Mouse (Mus musculus) brain, embryonic 18.5 days (tissue): Measurements from ENCODE around the gene Rbm4.
"Not testable (repeated sequence)": the region's sequence is repeated elsewhere in the genome, so short reads cannot be mapped to it uniquely, and the experiment has no call there.

Experiments used
- DNase-seq: peaks from one replicate; pipeline ENCODE4 v3.0.0-alpha.2; 2012; ENCODE audit warnings: low read depth, low spot score

Gene Rbm4

DNA sequence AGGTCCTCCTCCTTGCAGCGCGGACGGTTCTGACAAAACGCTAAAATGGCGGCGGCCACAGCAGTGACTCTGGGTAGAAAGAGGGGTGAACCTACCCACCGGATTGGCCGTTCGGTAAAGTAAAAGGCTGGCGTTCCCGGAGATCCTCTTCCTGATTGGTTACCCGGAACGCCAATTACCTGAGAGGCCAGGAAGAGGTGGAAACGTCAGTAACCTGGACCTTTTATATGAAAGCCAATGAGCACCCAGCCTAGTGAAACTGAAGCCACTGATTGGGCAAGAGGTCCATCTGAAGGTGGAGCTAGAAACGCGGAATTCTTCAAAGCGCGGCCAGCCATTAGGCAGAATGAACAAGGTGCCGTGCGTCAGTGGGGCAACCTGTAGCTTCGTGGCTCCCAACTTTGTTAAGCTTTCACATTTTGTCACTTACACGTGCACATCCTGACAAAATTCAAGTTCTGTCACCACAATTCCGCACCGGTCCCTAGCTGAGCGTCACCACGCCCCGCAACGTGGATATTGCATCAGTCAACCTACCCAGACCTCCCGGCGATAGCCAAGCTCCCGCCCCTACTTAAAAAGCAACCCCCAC, at the start of gene Rbm4:
TSS of gene Rbm4 (minus strand) at position 71 of the 592 bp plus-strand sequence.
- peak; percentile 99 for DNase-seq

DNA sequence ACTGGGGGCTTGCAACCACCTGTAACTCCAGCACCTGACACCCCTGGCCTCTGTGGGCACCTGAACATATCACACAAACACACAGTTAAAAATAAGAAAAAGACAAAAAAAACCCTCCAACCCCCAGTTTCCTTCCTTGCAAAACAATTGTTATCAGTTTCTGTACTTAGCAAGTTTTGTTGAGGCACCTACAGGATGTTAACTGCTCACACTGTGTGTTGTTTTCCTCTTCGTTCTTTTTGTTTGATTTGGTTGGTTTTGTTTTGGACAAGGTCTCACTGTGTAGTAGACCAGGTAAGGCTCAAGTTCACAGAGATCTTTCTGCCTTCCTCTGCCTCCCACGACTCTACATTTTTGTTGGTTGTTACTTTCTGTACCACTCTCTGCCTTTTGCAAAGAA, 48.9 kb upstream of the Rbm4 start:
- no peak for DNase-seq

DNA sequence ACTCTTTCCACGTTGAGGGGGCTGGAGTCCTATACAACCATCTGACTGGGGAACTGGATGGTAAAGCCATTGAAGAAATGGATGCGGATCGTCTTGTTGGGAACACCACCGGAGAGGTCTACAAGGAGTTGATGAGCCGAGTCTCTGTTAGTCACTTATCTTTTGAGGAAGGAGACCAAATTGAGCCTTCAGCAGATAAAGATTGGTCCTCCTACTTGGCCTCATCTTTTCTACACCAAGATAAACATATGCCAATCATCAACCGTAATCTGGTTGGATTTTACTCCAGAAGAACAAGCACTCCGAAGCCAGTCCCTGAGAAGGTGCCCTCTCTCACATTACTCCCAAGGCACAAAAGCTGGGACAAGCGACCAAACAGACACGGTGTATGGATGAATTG, 47.1 kb upstream of the Rbm4 start:
- DNase-seq, result no peak

DNA sequence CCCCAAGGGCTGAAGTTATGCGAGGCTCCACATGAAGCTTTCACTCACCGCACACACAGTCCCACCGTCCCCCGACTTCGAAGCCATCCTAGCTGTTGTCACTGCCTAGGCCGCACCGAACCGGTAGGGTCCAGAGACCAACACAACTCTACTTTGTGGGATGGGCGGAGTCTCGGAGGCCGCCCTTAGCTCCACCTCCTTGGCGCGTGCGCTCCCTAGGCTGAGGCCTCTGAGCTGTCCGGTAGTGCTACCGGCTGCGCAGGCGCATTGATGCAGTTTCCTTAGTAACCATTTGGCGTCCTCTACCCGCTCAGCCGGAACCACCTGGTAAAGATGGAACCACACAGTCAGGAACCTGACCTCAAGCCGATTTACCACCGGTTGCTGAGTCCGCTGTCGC, 45.4 kb upstream of the Rbm4 start, which contains the start of the genes Ccs and Ccdc87:
TSS of gene Ccs (minus strand) at position 184 of the 400 bp plus-strand sequence.
TSS of gene Ccdc87 (plus strand) at position 218 of the 400 bp plus-strand sequence.
- DNase-seq, result peak; percentile 76

DNA sequence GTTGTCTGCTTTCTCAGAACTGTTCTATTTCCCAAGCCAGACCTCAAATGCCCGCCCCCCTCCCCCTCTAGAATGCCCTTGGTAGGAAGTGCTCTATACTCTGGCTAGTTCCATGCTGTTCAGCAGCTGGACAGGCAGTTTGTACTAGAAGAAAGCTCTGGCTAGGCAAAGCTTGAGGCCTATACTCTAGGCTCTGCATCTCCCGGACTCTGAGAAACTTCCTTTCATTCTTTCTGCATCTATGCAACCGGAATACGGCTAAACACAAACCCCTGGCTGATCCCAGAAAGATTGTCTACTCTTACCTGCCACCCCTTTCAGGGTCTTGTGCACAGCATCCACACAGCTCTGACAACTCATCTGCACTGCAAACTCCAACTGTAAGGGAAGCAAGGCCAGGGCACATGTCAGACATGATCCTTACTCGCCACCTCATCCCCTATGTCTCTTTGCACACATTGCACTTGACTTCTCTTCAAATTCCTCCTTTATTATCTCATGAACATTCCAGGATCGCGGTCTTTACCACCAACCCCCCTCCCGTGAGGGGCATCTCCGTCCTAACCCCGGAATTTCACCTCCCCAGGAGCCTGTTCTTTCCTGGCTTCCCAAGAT, 44.9 kb upstream of the Rbm4 start:
- no peak for DNase-seq

DNA sequence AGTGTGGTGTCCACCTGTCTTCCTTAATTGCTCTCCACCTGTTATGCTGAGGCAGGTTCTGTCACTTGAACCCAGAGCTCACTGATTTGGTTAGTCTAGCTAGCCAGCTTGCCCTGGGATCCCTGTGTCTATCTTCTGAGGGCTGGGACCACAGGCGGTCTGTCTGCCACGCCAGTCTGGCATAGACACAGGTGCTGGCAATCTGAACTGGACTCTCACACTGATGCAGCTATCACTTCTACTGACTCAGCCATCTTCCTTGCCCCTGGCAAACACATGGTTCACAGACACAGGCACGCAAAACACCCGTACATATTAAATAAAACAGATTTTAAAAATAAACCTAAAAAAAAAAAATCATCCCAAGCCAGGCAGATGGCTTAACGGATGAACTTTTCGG, 43.3 kb upstream of the Rbm4 start:
- no peak for DNase-seq

DNA sequence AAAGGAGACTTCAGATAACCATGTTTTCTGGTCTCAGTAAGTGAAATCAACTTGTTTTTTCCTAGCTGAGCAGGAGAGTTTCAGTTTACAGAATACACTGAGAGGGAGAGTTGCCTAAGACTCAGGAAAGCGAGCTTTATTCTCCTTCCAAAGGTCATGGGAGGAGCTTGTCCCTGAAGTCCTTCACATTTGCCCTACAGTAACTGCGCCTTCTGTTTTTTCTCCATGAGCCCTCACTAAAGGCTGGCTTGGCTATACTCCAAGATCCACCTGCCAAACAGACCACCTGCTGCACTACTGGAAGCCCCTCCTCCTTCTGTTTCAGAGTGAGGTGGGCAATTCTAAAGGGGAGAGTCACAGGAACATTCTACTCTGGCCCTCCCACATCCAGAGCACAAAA, 42.4 kb upstream of the Rbm4 start:
- DNase-seq, result no peak

DNA sequence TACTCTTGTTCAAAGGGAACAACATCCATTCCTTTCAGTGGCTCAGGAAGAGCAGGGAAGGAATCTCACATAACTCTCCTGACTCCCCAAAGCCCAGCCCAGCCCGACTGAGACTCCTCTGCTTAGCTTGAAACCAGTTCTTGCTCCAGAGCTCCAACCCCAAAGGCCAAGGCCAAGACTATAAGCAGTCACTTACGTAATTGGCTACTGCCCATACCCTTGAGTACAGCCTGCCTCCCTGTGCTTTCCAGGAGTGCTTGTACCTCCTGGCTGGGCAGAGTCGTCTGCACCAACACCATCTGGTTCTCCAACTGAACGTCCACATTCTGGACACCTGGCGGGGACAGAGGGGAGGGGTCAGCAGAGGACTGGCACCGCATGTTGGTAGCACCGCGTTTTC, 40.3 kb upstream of the Rbm4 start:
- no peak for DNase-seq

DNA sequence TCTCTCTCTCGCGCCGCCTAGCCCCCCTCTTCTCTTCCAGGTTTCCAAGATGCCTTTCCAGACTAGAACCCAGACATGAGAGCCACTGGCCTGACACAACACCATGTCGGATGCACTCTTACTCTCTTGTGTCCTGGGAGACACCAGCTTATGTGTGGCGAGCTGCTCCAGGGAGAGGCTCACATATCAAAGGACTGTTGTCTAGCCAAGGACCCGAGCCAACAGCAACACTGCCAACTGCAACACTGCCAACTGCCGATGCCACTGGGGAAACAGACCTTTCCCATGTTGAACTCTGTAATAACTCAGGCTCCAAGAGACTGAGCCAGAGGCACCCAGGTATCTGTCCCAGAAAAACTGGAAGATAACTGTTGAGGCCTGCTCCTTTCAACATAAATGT, 35.5 kb upstream of the Rbm4 start:
- DNase-seq, result no peak

DNA sequence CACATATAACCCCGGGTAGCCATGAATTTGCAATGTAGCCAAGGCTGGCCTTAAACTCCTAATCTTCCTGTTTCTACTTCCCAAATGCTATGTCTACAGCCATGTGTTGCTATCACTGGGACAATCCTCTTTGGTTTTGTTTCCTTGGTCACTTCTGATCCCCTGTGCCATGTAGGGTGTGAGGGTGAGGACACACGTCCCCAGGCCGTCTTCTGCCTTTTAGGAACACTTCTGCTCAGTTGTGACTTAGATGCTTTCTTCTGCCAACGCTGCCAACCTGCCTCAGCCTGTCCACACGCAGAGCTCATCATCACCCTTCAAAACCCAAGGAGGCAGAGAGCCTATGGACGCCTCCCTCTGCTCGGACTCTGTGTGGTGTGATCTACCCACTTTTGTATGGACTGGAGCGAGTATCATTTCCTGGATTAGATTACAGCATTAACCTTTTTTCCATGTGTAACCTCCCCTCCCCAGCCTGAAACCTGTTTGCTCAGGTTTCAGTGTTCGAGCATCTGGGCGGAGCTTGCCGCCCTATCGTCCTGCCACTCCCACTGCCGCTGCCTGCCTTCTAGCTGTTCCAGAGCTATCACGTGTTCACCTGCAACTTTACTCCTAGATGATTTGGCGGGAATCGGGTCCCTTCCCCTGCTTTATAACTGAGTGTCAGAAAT, 34.9 kb upstream of the Rbm4 start:
- DNase-seq, result no peak

DNA sequence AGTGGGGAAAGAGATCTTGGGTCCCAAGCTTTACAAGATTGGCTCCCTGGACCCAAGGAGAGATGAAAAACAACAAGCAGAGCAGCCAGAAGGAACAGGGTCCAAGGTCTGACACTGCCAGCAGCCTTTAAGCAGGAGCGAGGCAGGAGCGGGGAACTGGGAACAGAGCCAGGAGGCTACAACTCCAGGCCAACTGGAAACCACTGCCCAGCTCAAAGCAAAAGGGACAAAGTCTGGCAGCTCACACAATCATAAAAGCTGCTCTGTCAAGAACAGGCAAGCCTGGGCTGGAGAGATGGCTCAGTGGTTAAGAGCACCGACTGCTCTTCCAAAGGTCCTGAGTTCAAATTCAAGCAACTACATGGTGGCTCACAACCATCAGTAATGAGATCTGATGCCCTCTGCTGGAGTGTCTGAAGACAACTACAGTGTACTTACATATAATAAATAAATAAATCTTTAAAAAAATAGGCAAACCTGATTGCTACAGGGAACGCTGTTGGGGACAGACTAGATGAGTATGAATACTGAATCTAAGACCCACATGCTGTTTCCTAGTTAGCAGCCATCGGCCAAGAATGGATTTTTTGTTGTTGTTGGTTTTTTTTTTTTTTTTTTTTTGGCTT, 27.1 kb upstream of the Rbm4 start:
- peak; percentile 60 for DNase-seq

DNA sequence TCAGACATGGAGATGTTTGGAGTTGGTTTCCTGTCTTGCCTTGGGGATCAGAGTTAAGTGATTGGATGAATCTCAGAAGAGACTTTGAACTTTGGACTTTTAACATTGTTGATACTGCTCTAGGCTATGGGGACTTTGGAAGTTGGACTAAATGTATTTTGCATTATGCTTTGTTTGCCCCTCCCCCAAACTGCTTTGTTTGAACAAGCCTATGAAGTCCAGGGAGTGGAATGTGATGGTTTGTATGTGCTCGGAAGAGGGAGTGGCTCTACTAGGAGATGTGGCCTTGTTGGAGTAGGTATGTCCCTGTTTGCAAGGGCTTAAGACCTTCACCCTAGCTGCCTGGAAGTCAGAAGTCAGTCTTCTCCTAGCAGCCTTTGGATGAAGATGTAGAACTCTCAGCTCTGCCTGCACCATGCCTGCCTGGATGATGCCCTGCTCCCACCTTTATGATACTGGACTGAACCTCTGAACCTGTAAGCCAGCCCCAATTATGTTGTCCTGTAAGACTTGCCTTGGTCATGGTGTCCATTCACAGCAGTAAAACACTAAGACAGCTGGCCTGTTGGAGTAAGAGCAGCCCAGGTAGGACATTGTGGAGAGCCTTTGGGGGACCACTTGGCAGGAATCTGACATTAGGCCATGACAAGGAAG, 23.6 kb upstream of the Rbm4 start:
- no peak for DNase-seq

DNA sequence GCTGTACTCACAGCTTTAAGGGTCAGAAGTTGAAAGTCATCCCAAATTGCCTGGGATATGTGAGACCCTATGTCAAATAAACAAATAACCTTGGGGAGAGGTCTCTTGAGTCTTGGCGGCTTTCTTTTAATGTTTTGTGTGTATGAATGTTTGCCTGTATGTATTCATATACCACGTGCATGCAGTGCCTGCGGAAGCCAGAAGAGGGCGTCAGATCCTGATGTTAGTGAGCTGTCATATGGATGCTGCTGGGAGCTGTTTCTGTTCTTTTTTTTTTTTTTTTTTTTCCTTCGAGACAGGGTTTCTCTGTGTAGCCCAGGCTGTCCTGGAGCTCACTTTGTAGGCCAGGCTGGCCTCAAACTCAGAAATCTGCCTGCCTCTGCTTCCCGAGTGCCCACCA, 19.3 kb upstream of the Rbm4 start:
- DNase-seq, result no peak

DNA sequence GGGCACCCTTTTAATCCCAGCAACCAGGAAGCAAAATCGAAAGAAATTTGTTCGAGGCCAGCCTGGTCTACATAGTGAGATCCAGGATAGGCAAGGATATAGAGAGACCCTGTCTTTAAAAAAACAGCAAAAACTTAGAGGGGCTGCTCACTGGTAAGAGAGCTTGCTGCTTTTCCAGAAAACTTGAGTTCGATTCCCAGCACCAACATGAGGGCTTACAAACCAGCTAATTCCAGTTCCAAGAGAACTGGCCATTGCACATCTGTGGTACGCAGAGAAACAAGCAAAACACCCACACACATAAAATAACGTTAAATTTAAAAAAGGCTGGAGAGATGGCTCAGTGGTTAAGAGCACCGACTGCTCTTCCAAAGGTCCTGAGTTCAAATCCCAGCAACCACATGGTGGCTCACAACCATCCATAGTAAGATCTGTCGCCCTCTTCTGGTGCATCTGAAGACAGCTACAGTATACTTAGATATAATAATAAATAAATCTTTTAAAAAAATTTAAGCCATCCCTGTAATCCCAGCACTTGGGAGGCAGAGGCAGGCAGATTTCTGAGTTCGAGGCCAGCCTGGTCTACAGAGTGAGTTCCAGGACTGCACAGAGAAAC, 18.7 kb upstream of the Rbm4 start:
- not testable (repeated sequence) for DNase-seq

DNA sequence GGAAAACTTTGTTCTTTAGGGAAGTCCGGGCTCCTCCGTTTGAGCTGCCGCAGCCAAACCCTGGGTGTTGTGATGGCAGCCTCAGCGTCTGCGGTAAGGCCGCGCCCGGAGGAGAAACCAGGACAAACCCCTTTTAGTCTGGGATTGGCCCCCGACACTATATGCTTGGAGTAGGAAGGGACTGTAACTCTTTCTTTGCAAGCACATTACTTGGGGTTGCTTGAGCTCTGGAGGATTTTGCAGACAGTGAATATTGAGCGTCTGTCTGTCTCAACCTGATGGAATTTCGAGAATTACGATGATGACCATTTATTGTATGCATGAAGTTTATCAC, 18.2 kb upstream of the Rbm4 start:
- DNase-seq, result no peak

DNA sequence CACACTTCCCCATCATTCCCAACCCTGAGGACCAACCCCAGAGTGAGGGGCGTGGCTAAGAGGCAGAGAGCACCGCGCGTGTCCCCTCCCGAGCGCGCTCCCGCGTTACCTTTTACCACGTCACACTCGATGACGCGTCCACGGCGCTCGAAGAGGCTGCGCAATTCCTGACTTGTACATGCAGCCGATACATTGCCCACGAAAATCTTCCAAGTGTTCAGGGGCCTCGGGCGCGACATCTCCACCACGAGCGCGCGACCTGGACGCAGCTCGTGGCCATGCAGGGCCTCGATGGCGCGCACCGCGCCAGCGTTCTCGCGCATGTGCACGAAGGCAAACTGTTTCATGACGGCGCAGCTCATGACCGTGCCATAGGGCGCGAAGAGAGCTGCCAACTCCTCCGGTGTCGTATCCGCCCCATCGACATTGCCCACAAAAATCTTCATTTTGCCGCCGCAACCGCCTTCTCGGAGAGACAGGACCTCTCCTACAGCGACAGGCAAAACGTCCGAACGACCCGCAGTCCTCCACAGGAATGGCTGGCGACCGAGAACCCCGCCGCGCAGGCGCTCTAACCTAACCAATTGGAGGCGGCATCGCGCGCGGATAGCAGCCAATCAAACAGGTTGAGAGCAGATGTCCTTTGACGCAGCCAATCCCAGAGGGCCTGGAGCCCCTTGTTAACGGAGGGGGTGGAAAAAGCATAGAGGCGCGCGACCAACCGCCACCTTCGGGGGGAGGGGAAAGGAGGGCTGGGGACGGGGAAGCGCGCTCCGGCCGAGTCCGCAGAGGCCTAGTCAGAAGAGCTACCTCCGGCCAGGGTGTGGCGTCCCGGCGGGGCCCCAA, 17.6 kb upstream of the Rbm4 start, which contains the start of the genes Gm21992 and Rbm14:
TSS of gene Gm21992 (minus strand) at position 550 of the 846 bp plus-strand sequence.
TSS of gene Rbm14 (minus strand) at position 572 of the 846 bp plus-strand sequence.
- peak; percentile 98 for DNase-seq

DNA sequence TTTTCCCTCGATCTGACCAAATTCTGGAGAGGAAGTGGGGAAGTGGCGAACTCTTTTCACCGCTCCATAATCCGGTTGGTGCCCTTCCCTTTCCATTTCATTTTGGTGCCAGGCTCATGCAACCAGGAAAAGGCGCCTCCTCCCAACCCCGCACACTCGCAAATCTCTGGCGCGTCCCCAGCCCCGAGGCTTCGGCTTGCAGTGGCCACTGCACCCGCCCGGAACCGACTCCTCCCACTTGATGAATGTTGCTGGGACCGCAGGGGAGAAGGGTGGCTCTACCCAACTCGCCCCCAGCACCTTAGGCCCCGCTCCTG, 17.0 kb upstream of the Rbm4 start:
- no peak for DNase-seq

DNA sequence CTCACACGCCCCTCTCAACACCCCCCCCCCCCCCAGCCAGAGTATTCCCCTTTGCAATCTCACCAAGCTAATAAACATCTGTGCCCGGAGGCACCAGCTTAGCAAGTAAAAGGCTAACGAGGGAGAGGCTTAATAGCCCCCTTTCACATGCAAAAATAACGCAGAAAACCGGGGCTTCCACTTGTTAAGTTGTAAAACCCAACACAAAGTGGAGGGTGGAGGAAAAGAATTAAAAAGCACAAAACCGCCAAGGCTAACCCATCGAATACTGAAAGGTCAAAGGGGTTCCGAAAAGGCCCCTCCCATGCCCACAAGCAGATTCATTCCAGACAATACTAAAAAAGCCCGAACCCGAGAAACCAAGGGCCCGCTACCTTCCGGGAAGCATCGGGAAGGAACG, 16.6 kb upstream of the Rbm4 start:
- DNase-seq, result no peak

DNA sequence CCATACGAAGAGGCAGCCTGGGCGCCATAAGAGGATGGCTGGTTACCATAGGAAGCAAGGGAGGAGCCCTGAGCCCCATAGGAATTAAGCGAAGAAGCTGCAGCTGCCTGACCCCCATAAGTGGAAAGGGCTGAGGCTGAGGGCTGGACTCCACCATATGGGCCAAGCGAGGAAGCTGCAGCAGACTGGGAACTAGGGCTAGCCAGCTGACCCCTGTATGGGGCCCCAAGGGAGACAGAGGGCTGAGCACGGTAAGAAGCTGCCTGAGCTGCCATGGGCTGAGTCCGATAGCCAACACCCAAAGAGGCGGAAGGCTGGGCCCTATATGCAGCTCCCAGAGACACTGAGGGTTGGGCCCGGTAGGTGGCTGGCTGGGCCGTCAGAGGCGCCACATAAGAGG, 9.6 kb upstream of the Rbm4 start:
- DNase-seq, result no peak

DNA sequence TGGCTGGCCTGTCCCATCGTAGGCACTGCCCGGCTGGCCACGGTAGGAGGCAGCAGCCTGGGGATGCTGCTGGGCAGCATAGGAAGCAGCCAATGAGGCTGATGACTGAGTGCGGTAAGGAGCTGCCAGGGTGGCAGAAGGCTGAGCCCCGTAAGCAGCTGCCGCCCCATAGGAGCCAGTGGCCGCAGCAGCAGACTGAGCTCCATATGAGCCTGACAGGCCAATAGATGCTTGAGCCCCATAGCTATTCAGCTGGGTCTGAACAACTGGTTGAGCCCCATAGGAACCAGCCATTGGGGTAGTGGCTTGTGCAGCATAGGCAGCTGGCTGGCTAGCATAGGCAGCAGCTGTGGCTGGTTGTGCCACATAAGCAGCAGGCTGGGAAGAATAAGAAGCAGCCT, 9.0 kb upstream of the Rbm4 start:
- DNase-seq, result no peak

DNA sequence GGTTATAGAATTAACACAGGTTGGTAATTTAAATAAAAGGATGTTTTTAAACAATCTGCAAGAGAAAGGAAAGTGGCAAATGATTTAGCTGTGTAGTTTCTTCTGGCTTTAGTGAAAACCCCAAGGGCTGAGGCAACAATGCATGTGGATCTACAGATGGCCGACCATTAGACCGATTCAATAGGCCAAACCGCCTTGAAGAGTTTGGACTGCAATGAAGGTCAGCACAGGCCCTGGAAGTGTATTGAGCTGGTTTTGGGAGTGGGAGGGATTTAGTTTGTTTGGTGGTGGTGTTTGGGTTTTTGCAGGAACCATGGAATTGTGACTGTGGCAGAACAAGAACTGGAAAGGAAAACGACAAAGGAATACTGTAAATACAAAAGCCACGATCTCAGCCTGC, 5.4 kb upstream of the Rbm4 start:
- no peak for DNase-seq
